Mouse (Mus musculus) left cerebral cortex, postnatal 4 days (tissue): ENCODE results near the gene Pitpna. TPM values are rescaled to one million over a fixed set of nuclear protein-coding genes. Genes with fewer than 3 reads are reported as not detected.

Experiments used
- DNase-seq: peaks from one replicate; pipeline ENCODE4 v3.0.0-alpha.2; 2022
- intact Hi-C: fragments of 180-260 bp; cut with DNase I; formaldehyde crosslinking; loops from one replicate; pipeline ENCODE4 v1.15.1; 2025
- total RNA-seq, 2 experiments: library from RNA; stranded (reverse); gene quantifications; 2 replicates each; pipeline ENCODE4 v1.2.3; 2021

Pitpna gene
- total RNA-seq, 2 experiments from 2014 or later, result 249 to 259 TPM

DNA sequence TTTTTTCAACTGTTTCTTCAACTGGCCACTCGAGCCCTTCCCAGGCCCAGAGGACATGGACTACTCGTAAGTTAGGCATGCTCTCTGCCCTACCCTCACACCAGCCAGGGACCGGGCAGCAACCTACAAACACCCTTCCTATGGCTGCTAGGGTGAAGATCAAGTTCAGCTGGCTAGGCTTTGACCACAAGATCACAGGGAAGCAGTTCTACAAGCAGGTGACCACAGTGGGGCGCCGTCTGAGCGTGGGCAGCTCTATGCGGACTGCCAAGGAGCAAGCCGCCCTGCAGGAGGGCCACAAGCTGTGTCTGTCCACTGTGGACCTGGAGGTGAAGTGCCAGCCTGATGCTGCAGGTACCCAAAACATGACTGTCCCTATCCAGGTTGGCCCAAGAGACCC lies 25.1 kb upstream of the Pitpna start:
- no peak for DNase-seq
- intact Hi-C loops, result no loop called here

DNA sequence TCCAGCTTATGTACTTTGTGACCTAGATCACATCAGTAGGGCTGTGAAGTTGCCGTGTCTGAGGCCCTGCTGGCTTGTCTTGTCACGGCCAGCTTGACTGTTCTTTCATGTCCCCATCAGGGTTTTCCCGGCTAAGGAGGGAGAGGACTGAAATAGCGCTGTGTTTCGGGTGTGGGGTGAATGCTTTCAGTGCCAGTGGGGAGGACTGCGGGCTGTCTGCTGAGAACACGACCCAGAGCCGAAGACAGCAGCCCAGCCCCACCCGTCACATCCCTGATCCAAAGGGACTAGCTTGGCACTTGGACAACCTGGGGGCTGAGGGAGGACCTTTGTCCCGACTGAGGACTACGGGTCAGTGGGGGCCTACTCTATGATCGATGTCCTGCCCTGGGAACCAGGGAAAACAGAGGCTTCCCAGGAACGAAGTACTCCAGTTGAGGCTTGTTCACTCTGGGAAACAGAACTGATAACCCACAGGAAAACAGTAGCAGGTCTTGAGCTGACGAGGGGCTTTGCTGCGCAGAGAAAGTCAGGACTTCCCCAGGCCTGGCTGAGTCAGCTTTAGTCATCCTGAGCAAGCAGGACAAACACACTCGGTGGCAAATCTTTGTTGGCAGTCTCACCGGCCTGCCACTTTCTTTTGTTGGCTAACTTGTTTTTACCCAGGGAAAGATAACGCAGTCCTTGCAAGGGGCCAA lies 23.9 kb upstream of the Pitpna start:
- intact Hi-C loops, result no loop called here
- DNase-seq, result no peak

DNA sequence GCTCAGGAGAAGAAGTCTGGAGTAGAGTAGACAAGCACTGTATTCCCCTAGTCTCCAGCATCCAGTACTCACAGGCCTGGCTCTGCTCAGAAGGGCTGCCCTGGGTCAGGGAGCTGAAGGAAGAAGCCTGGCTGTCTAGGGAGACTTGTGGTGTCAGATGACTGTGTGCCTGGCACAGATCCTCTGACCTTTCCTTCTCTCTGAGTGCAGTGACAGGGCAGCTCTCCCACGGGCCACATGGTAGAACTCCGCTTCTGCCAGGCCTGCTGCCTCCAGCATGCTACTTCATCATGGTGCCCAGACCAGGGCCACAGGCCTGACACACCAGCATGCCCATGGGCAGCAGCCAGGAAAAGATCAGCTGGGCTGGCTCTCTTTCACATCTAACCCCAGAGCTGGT lies 22.0 kb upstream of the Pitpna start:
- intact Hi-C loops, result no loop called here
- peak; percentile 59 for DNase-seq

DNA sequence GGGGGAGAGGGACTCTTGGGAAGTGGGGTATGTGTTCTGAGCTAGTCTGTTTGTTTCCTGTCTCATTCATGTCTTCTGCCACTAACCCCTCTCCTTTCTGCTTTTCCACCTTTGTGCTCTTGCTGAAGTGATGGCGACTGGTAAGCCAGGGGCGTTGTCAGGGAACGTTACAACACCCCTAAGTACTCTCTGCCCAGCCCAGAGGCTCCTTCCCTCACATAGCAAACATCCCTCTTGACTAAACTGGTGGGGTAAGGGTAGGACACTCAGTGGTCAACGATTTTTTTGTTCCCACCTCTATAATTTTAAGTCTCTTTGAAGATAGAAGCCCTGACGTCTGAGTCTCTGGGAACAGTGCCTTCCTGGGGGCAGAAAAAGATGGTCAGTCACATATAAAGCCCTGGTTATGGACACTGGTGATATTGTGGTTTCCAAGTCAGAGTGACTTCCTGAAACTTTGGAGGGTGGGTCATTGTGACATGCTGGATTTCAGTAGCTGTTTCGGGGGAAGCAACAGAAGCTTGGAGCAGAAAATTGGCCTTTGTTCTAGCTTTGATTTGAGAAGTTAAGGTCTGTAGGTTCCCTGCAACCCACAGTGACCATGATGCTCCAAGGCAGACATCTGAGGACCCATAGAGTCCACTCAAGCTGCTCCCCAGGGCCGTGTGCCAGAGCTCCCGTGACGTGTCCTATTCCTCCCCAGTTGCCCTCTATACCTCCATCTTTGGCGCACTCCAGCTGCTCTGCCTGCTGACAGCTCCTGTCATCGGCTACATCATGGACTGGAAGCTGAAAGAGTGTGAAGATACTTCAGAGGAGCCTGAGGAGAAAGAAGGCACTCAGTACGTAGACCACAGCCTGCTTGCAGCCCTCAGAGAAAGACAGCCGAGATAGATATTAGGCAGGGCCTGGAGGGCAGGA lies 21.4 kb upstream of the Pitpna start:
- DNase-seq, result no peak
- intact Hi-C loops, result no loop called here

DNA sequence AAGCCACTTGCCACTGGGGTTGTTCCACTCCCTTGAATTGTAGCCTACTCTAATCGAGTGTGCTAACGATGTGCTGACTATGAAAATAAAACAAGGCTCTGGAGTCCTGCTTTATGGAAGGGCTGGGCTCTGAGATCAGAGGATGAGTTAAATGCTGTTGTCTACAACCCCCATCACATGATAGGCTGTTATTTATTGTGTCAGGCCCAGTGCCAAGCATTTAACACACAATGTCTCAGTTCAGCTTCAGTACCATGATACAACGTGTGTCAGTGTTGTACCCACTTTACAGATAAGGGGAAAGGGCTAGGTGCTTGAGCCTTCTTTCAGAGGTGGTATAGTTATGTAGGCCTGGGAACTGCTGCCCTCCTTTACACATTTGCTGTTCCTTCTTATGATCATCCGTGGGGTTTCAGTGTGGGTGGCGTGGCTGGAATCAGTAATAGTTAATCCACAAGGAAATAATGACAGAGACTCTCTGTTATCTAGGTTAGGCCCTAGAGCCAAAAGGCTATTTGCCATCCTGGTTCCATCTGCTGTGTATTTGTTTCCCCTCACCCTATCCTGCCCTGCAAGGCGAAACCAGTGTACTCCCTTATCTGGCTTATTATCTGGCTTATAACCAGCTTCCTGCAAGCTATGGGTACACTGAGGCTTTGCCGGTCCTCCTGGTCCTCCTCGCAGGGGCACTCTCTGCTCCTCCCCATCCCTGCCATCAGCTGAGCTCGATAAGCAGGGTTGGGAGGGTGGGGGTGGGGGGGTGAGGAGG lies 20.4 kb upstream of the Pitpna start:
- no peak for DNase-seq
- intact Hi-C loops, result no loop called here

DNA sequence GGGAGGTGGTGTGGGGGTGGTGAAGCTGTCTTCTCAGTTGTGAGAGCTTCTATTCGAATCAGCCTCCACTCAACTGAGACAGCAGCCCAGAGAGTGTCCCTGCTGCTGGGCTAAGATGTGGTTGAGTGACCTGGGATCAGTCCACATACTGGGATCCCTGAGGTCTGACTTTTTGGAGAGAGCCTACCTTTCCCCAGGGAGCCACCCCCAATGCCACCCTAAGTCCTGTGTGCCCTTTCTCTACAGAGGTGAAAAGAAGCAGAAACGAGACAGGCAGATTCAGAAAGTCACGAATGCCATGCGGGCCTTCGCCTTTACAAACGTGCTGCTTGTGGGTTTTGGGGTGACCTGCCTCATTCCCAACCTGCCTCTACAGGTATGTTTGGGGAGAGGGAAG lies 19.8 kb upstream of the Pitpna start:
- no peak for DNase-seq
- intact Hi-C loops, result no loop called here

DNA sequence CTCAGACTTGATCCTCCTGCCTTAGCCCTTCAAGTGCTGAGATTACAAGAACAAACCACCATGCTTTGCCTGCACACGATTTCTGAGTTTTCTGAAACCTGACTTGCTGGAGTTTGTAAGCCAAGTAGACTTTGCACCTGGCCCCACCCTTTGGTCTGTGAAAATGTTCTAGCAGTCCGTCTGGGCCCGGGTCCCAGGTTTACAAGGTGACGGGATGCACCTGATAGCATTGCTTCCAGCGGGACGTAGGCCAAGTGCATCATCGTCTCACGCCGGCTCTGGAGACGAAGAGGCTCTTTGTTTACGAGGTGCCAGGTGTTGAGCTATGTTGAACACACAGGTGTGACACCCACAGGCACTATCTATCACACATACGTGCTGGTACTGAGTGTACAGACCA lies 18.9 kb upstream of the Pitpna start:
- intact Hi-C loops, result no loop called here
- DNase-seq, result no peak

DNA sequence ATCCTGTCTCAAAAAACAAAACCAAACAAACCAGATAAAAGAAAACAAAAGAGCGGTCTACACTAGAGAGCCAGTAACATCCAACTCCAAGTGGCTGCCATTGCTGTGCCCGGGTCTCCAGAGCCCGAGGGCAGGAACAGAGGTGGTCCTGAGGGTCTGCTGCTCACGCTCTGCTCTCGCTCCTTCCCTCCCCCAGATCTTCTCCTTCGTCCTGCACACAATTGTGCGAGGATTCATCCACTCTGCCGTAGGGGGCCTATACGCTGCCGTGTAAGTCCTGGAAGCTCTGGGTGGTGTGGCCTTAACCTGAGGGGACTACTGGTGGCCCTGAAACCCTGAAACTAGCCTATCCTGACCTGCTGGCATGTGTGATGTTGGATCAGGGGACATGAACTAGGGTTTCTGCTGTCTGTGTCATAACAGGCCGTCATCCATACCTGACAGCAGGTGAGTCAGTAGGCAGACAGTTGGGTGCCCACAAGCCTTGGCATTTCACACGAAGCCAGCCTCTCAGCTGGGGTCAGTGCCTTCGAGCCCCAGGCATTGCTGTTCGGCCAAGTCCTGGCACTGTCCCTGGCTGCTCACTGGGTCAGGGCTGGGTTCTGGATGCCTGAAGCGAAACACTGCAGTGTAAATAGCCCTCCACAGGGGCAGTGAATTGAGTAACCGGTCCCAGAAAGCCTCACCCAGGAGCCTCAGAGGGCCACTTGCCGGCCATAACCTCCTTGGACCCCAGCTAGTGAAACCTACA lies 17.3 kb upstream of the Pitpna start:
- DNase-seq, result no peak
- intact Hi-C loops, result loop anchor here (5.0 kb wide), 1 partner anchor 38 kb away; the partner anchor contains the start of gene Slc43a2

DNA sequence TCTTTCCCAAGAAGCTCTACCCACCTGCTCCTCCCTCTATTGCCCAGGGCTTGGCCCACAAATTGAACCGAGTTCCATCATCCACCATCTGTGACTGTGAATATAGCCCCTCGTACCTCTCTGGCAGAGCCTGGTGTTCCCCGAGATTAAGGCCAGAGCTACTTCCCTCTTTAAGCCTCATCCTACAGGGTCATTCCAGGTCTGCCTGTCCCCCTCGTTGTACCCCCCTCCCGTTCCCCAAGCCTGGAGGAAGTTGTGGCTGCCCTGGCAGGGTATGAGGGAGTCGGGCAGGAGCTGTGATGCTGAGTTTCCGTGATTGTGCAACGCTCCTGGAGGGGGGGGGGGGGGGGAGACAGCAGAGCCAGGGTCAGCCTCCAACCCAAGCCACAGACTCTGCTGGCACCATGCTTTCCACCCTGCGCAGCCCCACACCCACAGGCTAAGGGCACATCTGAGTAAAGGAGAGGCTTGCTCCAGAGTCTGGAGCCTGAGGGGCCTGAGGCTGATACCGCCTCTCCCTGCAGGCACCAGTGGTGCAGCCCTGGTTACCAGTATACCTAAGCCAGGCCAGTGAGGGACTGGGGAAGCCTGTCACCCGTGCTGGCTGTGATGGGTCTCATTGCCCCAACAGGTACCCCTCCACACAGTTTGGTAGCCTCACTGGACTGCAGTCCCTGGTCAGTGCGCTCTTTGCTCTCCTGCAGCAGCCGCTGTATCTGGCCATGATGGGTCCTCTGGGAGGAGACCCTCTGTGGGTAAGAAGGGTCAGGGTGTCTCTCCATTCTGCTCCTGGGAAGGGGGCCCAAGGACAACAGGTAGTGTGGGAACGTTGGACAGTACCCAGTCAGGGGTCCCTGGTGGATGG lies 16.5 kb upstream of the Pitpna start:
- intact Hi-C loops, result loop anchor here (5.0 kb wide), 1 partner anchor 39 kb away; the partner anchor contains the start of gene Slc43a2

DNA sequence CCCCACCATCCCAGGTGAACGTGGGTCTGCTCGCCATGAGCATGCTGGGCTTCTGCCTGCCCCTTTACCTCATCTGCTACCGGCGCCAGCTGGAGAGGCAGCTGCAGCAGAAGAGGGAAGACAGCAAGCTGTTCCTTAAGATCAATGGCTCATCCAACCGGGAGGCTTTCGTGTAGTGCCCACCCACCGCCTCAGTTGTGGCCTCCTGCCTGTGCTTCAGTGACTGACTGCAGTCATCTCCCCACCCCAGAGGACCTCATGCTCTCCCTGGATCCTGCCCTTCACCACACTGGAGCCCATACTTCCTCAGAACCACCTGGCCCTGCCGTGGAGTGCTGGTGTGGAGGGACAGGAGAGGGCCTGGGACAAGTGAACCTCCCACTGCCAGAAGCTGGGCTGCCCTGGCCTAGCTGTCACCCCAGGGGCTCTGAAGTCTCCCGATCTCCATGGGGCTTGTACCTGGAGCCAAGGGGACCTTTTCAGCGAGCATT lies 15.6 kb upstream of the Pitpna start:
- peak; percentile 19 for DNase-seq
- intact Hi-C loops, result loop anchor here (5.0 kb wide), 1 partner anchor 40 kb away; the partner anchor contains the start of gene Slc43a2

More for the DNA sequence above, 16.5 kb upstream of the Pitpna start:
- DNase-seq, result no peak

DNA sequence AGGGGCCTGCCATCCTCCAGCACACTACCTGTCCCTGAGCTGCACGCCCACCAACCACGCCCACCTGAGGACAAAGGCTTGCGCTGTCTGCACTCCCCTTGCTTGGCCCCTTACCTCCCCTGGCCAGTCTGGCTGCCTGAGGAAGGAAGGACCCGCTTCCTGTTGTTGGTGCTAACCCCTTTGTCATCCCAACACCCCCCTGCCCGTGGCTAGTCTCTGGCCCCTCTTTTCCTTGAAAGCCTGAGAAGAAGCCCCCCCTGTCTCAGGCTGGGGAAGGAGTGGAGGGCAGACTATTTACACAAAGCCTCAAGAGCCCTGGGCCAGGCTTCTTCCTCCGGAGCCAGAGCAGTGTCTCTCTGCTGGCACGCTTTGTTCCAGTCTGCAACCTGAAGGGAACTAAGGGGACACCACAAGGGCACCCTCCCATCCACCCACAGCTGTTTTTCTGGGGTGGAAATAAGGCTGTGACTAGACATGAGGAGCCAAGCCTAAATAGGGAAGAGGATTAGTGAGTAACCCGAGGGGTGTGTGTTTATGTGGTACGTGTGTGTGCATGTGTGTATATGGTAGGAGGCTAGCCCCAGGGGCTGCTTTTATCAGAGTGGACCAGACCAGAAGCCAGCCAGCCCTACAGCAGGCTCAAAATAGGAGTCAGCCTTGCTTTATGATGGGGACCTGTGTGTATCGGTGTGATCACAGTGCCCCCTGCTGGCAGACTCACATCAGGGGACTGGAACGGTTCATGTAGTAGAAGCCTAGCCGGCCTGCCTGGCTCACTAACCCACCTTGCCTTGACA lies 14.8 kb upstream of the Pitpna start:
- intact Hi-C loops, result loop anchor here (5.0 kb wide), 1 partner anchor 41 kb away; the partner anchor contains the start of gene Slc43a2
- DNase-seq, result peak; percentile 96

DNA sequence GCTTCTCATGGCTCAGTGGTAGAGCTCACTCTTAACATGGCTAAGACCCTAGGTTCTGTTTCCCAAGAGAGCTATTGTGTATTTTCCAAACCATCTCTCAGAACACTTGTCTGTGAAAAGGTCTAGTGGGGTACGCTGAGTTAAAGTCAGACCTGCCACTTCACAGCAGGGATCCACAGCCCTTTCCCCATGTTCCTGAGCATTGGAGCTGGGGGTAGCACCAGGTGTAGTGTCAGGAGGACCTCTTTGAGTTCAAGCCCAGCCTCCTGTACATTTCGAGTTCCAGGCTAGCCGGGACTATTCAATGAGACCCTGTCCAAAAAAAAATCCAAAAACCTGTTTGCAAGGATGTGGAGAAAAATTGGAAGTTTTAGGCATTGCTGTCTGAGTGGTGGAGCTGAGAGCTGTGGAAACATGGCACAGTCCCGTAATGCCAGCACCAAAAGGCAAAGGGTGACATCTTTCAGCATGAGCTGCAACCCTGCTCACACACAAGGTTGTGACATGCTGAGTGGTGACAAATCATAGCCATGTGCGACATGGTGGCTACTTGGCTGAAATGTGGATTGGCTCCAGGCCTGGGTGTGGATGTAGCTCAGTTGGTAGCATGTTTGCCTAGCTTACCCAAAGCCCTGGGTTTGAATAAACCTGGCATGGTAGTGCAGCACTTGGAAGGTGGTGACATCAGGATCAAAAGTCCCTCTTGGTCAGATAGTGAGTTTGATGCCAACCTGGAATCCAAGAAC lies 13.3 kb upstream of the Pitpna start:
- DNase-seq, result no peak
- intact Hi-C loops, result loop anchor here (5.0 kb wide), 1 partner anchor 42 kb away; the partner anchor contains the start of gene Slc43a2

DNA sequence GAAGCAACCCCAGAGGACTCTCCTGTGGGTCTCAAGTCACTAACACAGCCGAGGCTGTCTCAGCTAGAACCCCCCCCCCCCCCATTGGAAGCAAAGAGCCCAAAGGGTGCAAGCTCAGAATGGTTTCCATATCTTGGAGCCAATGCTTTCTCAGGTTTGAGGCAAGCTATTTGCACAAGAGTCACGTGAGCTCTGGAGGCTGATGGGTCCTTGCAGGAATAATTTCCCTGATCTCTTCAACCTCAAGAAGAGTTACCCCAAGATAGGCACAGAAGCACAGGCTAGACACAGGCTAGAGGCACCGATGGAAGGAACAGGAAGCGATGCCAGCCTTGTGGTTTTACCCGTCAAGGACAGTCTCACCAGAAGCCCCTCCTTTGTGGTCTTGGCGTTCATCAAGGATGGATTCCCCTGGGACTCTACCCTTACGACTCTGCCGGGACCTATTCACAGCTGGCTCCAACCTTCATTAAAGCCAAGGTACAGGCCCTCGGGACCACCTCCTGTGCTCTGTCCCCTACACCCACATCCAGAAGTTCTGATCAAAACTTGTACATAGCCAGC lies 12.3 kb upstream of the Pitpna start:
- DNase-seq, result no peak
- intact Hi-C loops, result no loop called here

DNA sequence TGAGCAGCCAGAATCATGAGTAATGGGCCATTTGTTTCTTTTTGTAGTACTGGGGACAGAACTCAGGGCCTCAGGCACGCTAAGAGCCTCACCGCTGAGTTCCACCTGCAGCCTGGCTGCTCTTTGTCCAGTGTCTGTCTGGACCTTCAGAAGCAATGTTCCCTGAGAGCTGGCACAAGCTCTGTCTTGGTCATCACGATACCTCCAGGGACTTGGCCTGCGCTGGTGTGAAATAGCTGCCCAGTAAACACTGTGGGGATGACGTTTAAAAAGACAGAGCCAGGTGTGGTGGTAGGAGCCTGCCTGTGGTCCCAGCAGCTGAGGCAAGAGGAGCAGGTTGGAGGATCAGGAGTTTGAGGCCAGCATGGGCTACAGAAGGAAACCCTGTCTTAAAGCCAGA lies 9.3 kb upstream of the Pitpna start:
- intact Hi-C loops, result no loop called here

DNA sequence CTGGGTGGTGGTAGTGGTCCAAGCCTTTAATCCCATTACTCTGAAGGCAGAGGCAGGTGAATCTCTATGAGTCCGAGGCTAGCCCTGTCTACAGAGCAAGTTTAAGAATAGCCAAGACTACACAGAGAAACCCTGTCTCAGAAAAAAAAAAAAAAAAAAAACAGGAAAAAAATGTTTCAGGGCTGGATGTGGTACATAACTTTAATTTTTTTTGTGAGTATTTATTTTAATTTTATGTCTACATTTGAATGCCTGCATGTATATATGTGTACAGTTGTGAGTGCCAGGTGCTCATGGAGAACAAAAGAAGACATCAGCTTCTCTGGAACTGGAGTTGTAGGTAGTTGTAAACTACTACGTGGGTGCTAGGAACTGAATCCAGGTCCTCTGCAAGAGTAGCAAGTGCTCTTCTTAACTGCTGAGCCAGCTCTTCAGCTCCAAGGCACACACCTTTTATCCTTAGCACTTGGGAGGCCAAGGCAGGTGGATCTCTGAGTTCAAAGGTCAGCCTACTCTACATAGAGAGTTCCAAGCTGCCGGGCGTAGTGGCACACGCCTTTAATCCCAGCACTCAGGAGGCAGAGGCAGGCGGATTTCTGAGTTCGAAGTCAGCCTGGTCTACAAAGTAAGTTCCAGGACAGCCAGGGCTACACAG lies 6.3 kb upstream of the Pitpna start:
- DNase-seq, result no peak
- intact Hi-C loops, result no loop called here

More for the DNA sequence above, 9.3 kb upstream of the Pitpna start:
- DNase-seq, result no peak

DNA sequence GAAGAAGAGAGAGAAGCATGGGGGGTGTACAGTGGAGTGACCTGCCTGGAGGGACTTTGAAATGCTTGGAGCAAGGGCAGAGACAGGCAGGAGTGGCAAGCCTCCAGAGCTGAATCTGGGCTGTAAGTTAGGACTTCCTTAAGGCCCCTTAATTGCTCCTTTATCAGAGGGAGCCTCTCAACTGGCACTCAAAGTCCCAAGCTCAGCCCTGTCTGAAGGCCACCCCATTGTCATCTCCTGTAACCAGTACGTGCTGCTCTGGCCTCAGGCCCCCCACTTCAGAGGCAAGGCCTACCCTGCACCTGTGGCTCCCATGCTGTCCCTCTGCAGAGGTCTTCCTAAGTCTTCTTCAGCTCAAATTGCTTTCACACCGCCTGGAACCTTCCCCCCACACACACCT lies 4.4 kb upstream of the Pitpna start:
- intact Hi-C loops, result no loop called here
- DNase-seq, result no peak

DNA sequence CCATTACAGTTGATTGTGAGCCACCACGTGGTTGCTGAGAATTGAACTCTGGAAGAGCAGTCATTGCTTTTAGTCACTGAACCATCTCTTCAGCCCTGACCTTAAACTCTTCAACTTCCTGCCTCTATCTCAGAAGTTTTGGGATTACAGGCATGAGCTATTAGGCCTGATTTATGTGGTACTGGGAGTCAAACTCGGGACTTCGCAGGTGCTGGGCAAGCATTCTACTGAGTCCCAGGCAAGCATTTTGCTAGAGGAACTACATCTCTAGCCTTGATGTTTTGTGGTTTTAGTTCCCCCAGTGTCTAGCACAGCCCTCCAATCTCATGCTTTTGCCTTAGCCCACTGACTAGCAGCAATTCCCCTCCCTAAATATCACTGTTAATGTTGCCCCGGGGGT lies 2.8 kb upstream of the Pitpna start:
- no peak for DNase-seq
- intact Hi-C loops, result no loop called here
